Mouse (Mus musculus) kidney, adult 18-20 months (tissue): ENCODE results near the gene Rab31.

Experiments
- DNase-seq: peaks from one replicate; pipeline ENCODE4 v3.0.0; 2021

The Rab31 gene

DNA sequence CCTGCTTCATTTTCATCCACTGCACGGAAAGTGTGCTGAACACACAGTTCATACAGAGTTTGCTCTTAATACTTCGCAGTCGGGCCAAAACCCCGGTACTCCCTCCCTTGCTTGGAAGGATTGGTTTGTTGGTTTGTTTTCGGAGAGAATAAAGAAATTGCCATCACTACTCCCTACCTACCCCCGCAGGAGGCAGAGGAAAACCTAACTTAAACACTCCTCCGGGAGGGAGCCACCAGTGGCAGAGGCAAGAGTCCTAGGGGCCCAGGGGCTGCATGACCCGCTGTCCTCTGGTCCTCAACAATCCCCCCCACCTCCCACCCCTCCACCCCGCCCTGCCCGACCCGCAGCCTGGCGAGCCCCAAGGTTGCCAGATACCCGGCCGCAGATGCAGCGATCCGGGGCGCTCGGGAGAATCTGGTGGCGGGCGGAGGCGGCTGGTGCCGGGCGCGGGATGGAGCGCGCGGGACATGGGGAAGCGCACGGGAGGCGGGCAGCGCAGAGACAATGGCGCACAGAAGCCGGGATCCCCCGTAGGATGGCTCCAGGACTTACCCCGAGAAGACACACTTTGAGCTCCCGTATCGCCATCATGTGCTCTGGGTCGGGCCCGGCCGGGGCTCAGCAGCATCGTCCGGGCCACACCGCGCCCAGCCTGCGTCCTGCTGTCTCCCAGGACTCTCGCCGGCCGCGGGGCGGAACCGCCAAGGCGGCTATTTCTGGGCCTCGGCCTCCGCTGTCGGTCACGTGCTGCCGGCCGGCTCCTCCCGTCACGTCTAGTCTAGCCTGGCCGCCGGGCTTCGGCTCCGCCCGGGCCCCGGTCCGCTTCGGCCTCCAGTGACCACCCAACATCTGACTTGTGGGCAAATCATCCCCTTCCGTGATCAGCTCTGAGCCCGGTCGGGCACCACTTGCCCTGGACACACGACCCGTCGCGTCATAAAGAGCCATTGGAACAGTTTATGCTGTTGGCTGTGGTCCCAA is at the start of gene Rab31:
Rab31 (minus strand) TSS at position 802 of the 984 bp plus-strand sequence.
- peak; percentile 89 for DNase-seq

- DNase-seq: no peak
Measured at GRCm38 (mm10) chr17:65820197-65820596, 47.6 kb upstream of the Rab31 start.

GRCm38 (mm10) chr17:65813763-65814162 is 41.2 kb upstream of the Rab31 start:
- DNase-seq: no peak

GRCm38 (mm10) chr17:65811032-65811431 is 38.5 kb upstream of the Rab31 start:
- no peak for DNase-seq

GRCm38 (mm10) chr17:65806416-65806815 is 33.9 kb upstream of the Rab31 start:
- DNase-seq: no peak

GRCm38 (mm10) chr17:65805966-65806365 is 33.4 kb upstream of the Rab31 start:
- no peak for DNase-seq

GRCm38 (mm10) chr17:65802026-65802425 is 29.5 kb upstream of the Rab31 start:
- DNase-seq: no peak

DNA sequence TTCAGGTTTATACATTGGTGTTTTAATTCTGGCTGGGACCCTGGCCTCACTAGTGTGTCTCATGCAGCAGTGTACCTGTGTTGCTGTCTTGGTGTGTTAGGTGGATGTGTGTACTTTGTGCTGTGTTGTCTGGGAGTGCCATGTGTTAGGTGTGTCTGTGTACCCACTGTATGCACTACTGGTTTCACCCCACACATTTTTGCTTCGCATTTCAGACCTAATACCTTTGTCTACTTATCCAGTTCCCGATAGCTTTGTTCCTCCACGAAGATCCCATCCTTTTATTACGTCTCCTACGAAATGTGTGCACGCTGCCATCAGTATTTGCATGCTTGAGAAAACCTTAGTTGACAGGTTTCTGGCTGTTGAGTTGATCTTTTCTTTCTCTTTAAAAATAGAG is 27.9 kb upstream of the Rab31 start:
- DNase-seq: no peak

DNA sequence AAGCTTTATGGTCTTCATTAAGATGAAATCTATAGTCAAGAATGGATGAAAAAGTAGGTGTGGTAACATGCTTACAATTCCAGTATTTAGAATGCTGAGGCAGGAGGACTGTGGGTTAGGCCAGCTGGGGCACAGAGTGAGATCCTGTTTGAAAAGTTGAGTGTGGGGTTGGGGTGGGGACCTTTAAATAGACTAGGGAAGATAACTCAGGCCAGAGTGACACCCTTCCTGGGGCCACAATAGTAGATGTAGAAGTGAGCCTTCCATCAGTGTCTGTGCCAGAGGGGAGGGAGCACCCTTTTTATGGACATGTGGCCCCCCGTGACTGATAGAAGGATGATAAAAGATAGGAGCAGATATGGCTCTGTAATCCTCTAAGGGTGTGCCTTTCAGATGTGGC is 26.8 kb upstream of the Rab31 start:
- DNase-seq: no peak

DNA sequence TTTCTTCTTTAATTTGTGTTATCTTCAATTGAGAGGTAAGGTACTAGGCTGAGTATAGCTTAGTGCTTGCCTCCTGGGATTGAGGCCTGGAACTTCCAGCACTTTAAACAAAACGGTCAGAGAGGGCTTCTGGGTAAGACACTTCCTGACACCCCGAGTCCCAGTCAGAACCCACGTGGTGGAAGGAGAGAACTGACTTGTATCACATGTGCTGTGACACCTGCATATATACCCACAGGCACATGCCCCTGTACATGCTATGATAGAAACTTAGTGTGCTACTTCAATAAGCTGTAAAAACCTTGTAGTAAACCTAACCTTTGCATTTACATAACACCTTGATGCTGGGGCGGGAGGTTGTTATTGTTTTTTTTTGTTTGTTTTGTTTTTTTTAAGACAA is 25.9 kb upstream of the Rab31 start:
- no peak for DNase-seq

DNA sequence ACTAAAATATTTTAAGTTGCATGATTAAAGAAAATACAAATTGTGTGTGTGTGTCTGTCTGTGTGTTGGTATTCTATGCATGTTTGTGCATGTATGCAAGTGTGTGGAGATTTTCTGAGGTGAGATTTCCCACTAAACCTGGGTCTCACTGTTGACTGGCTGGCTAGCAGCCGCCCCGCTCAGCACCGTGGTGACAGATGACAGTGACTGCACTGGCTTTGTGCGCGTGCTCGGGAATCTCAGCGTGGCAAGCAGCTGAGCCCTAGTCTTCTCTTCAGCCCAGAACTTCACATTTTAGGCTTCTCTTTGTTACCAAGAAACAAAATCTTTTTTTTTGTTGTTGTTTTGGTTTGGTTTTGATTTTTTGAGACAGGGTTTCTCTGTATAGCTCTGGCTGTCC is 23.5 kb upstream of the Rab31 start:
- no peak for DNase-seq

- no peak for DNase-seq
Measured at GRCm38 (mm10) chr17:65794096-65794850, 21.7 kb upstream of the Rab31 start.

DNA sequence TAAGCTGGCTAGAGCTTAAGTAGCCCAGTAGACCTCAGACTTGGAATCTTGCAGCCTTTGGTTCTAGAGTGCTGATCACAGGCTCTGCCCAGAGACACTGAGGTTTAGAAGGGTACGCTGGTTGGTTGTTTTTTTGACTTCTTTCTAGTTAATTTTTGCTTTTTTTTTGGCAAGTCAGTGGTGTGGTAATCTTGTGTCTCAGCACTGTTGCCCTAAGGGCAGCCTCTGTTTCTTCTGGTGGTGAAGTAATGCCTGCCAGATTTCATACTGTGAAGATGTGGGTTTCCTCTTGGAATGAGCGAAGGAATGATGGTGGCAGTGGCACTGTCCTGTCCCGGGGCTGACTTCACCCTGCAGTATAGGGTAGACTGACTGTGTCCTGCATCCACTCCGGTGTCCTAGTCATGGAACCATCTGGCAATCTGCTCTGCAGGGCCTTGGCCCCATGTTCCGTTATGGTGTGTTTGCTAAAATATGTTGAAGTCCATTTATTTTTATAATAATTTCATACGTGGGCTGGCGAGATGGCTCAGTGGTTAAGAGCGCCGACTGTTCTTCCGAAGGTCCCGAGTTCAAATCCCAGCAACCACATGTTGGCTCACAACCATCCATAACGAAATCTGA is 20.9 kb upstream of the Rab31 start:
- no peak for DNase-seq

- no peak for DNase-seq
Measured at GRCm38 (mm10) chr17:65791161-65791560, 18.6 kb upstream of the Rab31 start.

GRCm38 (mm10) chr17:65789576-65789975 is 17.0 kb upstream of the Rab31 start:
- DNase-seq: no peak

DNA sequence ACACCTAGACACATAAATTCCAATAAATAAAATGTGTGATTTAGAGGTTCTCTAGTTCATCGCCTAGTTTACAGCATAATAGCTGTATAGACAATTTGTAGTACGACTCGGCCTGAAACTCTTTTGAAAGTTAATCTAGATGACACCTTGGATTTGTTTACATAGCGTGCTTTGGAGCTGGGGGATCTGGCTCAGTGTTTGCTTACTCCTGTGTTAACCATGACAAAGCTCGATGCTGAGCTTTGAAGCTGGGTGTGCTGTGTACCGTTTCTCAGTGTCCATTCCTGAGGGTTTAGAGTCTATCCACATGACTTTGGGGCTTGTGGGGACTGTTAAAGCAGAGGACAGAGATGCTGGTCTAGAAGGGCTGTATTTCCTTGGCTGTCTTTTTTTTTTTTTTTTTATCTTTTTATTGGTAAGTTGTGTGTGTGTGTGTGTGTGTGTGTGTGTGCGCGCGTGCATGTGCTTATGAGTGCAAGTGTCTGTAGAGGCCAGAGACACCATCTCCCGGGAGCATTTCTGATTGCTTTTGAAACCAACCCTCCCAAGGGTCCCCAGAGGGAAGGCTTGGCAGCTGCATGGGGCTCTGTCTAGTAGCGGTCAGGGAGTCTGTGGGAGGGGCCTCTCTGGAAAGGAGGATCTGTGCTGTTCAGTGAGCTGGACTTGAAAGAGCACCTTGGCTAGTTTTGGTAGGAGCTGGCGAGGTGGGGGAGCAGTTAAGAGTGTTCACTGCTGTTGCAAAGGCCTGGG is 16.2 kb upstream of the Rab31 start:
- DNase-seq: peak; percentile 28

GRCm38 (mm10) chr17:65787261-65787660 is 14.7 kb upstream of the Rab31 start:
- no peak for DNase-seq

GRCm38 (mm10) chr17:65786225-65786624 is 13.7 kb upstream of the Rab31 start:
- no peak for DNase-seq

GRCm38 (mm10) chr17:65785707-65786106 is 13.2 kb upstream of the Rab31 start:
- DNase-seq: no peak

- DNase-seq: no peak
Measured at GRCm38 (mm10) chr17:65784610-65785140, 12.1 kb upstream of the Rab31 start.

GRCm38 (mm10) chr17:65783182-65784161 is 10.9 kb upstream of the Rab31 start:
- DNase-seq: peak; percentile 75
